Mouse (Mus musculus): ENCODE data around the gene Dock9. TPM values are rescaled to one million over a fixed set of nuclear protein-coding genes. Genes with fewer than 3 reads are reported as not detected.

The Dock9 gene
- polyA plus RNA-seq, 1 experiment from 2014 or later, result 12.1 TPM

- no peak overlapping the region for H3K4me3 ChIP-seq
- 84% methylated on average over 3 of the region's 3 CpGs for WGBS
- H3K27me3 ChIP-seq, result no peaks in the 10 kb centered on the region
- ATAC-seq (ENCODE audit: low FRiP score, low read depth), result no peak
- no peaks in the 10 kb centered on the region for H3K9me3 ChIP-seq
- no peak overlapping the region for H3K4me2 ChIP-seq
- H3K27ac ChIP-seq (replicated peaks), result no peak overlapping the region
- no peaks in the 10 kb centered on the region for H3K4me1 ChIP-seq (replicated peaks)
- no peak overlapping the region for H3K9ac ChIP-seq
- H3K36me3 ChIP-seq, result no peaks in the 10 kb centered on the region
Observed at GRCm38 (mm10) chr14:121666641-121667274, 130.9 kb downstream of the Dock9 start.

DNA sequence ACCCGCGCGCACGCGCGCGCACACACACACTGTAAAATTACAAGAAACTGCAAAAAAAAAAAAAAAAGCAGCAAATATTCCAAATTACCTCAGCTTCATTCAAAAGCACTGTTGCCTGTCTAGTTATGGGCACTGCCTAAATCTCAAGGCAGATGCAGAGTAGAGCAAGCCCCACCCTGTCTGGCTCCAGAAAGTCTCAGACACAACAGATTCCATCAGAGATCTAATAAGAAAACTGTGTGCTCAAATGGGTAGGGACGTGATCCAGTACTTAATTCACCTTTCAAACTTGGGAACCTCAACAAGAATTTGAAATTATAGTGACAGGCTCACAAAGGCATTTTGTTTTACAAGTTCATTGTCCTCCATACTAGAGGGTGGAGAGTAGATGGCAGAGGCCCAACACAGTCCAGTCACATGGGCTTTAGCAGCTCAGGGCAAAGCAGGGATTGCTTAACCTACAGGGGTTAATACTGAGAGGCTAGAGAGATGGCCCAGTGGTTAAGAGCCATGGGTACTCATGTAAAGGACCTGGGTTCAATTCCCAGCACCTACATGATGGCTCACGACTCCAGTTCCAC, 131.9 kb downstream of the Dock9 start:
- H3K36me3 ChIP-seq, result no peaks in the 10 kb centered on the region
- WGBS, result 96% methylated on average over 9 of the region's 9 CpGs
- ATAC-seq (ENCODE audit: low FRiP score, low read depth), result no peak
- H3K27ac ChIP-seq (replicated peaks), result no peak overlapping the region
- H3K4me1 ChIP-seq (replicated peaks), result no peaks in the 10 kb centered on the region
- H3K4me3 ChIP-seq, result no peak overlapping the region
- H3K27me3 ChIP-seq, result no peaks in the 10 kb centered on the region
- H3K9ac ChIP-seq, result no peak overlapping the region
- H3K4me2 ChIP-seq, result no peak overlapping the region
- H3K9me3 ChIP-seq, result no peaks in the 10 kb centered on the region

GRCm38 (mm10) chr14:121663913-121664312, 133.7 kb downstream of the Dock9 start:
- no peak for ATAC-seq (ENCODE audit: low FRiP score, low read depth)
- 92% methylated on average over 1 of the region's 1 CpGs for WGBS
- Histone ChIP-seq H3K36me3 (no peaks in the 10 kb centered on the region), H3K4me2 (no peak overlapping the region), H3K4me3 (no peak overlapping the region), H3K27ac (replicated peaks) (no peak overlapping the region), H3K27me3 (no peaks in the 10 kb centered on the region), H3K9ac (no peak overlapping the region), H3K9me3 (no peaks in the 10 kb centered on the region), H3K4me1 (replicated peaks) (no peaks in the 10 kb centered on the region)

GRCm38 (mm10) chr14:121660918-121661317, 136.7 kb downstream of the Dock9 start:
- H3K9me3 ChIP-seq, result no peaks in the 10 kb centered on the region
- H3K27ac ChIP-seq (replicated peaks), result no peak overlapping the region
- WGBS, result 62% methylated on average over 8 of the region's 8 CpGs
- H3K27me3 ChIP-seq, result no peaks in the 10 kb centered on the region
- H3K36me3 ChIP-seq, result 0 out of 2 replicates have a peak, but pooled peaks cover 4% of the 10 kb centered on the region
- no peak overlapping the region for H3K9ac ChIP-seq
- H3K4me3 ChIP-seq, result no peak overlapping the region
- H3K4me1 ChIP-seq (replicated peaks), result no peaks in the 10 kb centered on the region
- H3K4me2 ChIP-seq, result no peak overlapping the region
- no peak for ATAC-seq (ENCODE audit: low FRiP score, low read depth)

GRCm38 (mm10) chr14:121660167-121660894, 137.3 kb downstream of the Dock9 start:
- no peaks in the 10 kb centered on the region for H3K4me1 ChIP-seq (replicated peaks)
- H3K9ac ChIP-seq, result no peak overlapping the region
- H3K9me3 ChIP-seq, result no peaks in the 10 kb centered on the region
- ATAC-seq (ENCODE audit: low FRiP score, low read depth), result no peak
- H3K4me2 ChIP-seq, result no peak overlapping the region
- H3K36me3 ChIP-seq, result 0 out of 2 replicates have a peak, but pooled peaks cover 4% of the 10 kb centered on the region
- WGBS, result 90% methylated on average over 15 of the region's 15 CpGs
- H3K27me3 ChIP-seq, result no peaks in the 10 kb centered on the region
- 0 out of 2 replicates have a peak overlapping the region, but pooled peaks have one; percentile 6 for H3K27ac ChIP-seq (replicated peaks)
- no peak overlapping the region for H3K4me3 ChIP-seq

GRCm38 (mm10) chr14:121659061-121659824, 138.4 kb downstream of the Dock9 start:
- Histone ChIP-seq H3K4me1 (replicated peaks) (no peaks in the 10 kb centered on the region), H3K27ac (replicated peaks) (no peak overlapping the region), H3K27me3 (no peaks in the 10 kb centered on the region), H3K4me2 (no peak overlapping the region), H3K9me3 (no peaks in the 10 kb centered on the region), H3K9ac (no peak overlapping the region), H3K36me3 (0 out of 2 replicates have a peak, but pooled peaks cover 4% of the 10 kb centered on the region), H3K4me3 (no peak overlapping the region)
- no peak for ATAC-seq (ENCODE audit: low FRiP score, low read depth)
- WGBS, result 79% methylated on average over 12 of the region's 12 CpGs

GRCm38 (mm10) chr14:121658537-121658936, 139.1 kb downstream of the Dock9 start:
- Histone ChIP-seq H3K9ac (no peak overlapping the region), H3K4me3 (no peak overlapping the region), H3K4me2 (no peak overlapping the region), H3K4me1 (replicated peaks) (no peaks in the 10 kb centered on the region), H3K36me3 (0 out of 2 replicates have a peak, but pooled peaks cover 4% of the 10 kb centered on the region), H3K9me3 (no peaks in the 10 kb centered on the region), H3K27ac (replicated peaks) (no peak overlapping the region), H3K27me3 (no peaks in the 10 kb centered on the region)
- 90% methylated on average over 9 of the region's 9 CpGs for whole genome bisulfite sequencing
- ATAC-seq (ENCODE audit: low FRiP score, low read depth), result no peak

DNA sequence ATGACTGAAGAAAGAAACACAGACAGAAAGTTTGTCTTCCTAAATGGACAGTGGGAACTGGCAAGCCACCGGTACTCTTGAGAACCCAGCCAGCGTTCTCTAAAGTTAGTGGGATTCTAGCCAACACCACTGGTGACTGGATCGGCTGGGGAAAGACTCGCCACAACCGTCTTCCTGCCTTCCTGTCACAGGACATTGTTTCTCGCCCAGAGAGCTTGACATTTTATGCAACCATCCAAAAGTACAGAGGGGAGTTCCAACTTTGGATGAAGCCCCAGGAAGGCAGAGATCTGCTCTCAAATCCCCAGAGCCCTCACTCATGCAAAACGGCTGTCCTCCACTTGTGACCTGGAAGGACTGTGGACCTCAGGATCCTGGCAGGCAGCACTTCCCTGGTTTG, 140.0 kb downstream of the Dock9 start:
- Histone ChIP-seq H3K9ac (no peak overlapping the region), H3K4me3 (no peak overlapping the region), H3K27ac (replicated peaks) (no peak overlapping the region), H3K4me1 (replicated peaks) (no peaks in the 10 kb centered on the region), H3K9me3 (no peaks in the 10 kb centered on the region), H3K36me3 (0 out of 2 replicates have a peak, but pooled peaks cover 4% of the 10 kb centered on the region), H3K4me2 (no peak overlapping the region), H3K27me3 (no peaks in the 10 kb centered on the region)
- ATAC-seq (ENCODE audit: low FRiP score, low read depth), result no peak
- WGBS, result 66% methylated on average over 7 of the region's 7 CpGs

- no peaks in the 10 kb centered on the region for H3K27me3 ChIP-seq
- WGBS, result 90% methylated on average over 10 of the region's 10 CpGs
- ATAC-seq (ENCODE audit: low FRiP score, low read depth), result no peak
- H3K36me3 ChIP-seq, result peaks cover 5% of the 10 kb centered on the region; the same call in 1 of the 2 replicates
- H3K4me3 ChIP-seq, result no peak overlapping the region
- H3K4me2 ChIP-seq, result no peak overlapping the region
- H3K27ac ChIP-seq (replicated peaks), result no peak overlapping the region
- H3K9ac ChIP-seq, result no peak overlapping the region
- no peaks in the 10 kb centered on the region for H3K9me3 ChIP-seq
- H3K4me1 ChIP-seq (replicated peaks), result no peaks in the 10 kb centered on the region
Observed at GRCm38 (mm10) chr14:121656912-121657311, 140.7 kb downstream of the Dock9 start.

GRCm38 (mm10) chr14:121654977-121655376, 142.7 kb downstream of the Dock9 start:
- H3K27ac ChIP-seq (replicated peaks), result no peak overlapping the region
- no peaks in the 10 kb centered on the region for H3K27me3 ChIP-seq
- no peak overlapping the region for H3K4me3 ChIP-seq
- H3K9ac ChIP-seq, result no peak overlapping the region
- H3K4me1 ChIP-seq (replicated peaks), result no peaks in the 10 kb centered on the region
- peaks cover 10% of the 10 kb centered on the region; the same call in 1 of the 2 replicates for H3K36me3 ChIP-seq
- ATAC-seq (ENCODE audit: low FRiP score, low read depth), result no peak
- H3K4me2 ChIP-seq, result no peak overlapping the region
- 79% methylated on average over 2 of the region's 2 CpGs for WGBS
- no peaks in the 10 kb centered on the region for H3K9me3 ChIP-seq

GRCm38 (mm10) chr14:121654416-121654967, 143.1 kb downstream of the Dock9 start:
- 65% methylated on average over 7 of the region's 7 CpGs for WGBS
- Histone ChIP-seq H3K4me3 (no peak overlapping the region), H3K4me1 (replicated peaks) (no peaks in the 10 kb centered on the region), H3K9ac (no peak overlapping the region), H3K27ac (replicated peaks) (no peak overlapping the region), H3K9me3 (no peaks in the 10 kb centered on the region), H3K4me2 (no peak overlapping the region), H3K36me3 (peaks cover 10% of the 10 kb centered on the region; the same call in 1 of the 2 replicates), H3K27me3 (no peaks in the 10 kb centered on the region)
- ATAC-seq (ENCODE audit: low FRiP score, low read depth), result no peak
